ENCODE assay signal across 25 mouse cellular contexts in genomic region chr15:86238076-86238475, GRCm38 (mm10).
"Had no signal": no experiment of that assay in that cellular context is flagged by ENCODE, and none has a peak within 500 bp of the region (broad histone marks: within the 10 kb centered on the region; RNA-seq: fewer than 3 reads in every experiment).

No protein-coding gene starts in this region.

- DNase-seq: gastrocnemius, postnatal 14 days; gastrocnemius, postnatal 36 days; heart, adult 11 months; heart, adult 2 months; heart, postnatal 10 days; heart, postnatal 4 days; kidney, adult 18-20 months; kidney, adult 8-10 months; kidney, postnatal 10 days; kidney, postnatal 25 days; kidney, postnatal 4 days; layer of hippocampus, adult 9-11 months; layer of hippocampus, postnatal 36 days; left cerebral cortex, postnatal 4 days had no signal

- H3K27me3 ChIP-seq: hindbrain, embryonic 12.5 days; intestine, embryonic 15.5 days; limb, embryonic 13.5 days; limb, embryonic 15.5 days; liver, embryonic 12.5 days had no signal

- H3K4me1 ChIP-seq: heart, embryonic 10.5 days; heart, embryonic 12.5 days; hindbrain, embryonic 12.5 days; intestine, embryonic 15.5 days; limb, embryonic 13.5 days; limb, embryonic 15.5 days had no signal

- H3K4me3 ChIP-seq: heart, adult 2 months; heart, embryonic 10.5 days; heart, embryonic 12.5 days; hindbrain, embryonic 10.5 days; hindbrain, embryonic 12.5 days; intestine, embryonic 15.5 days; layer of hippocampus, adult 2 months; limb, embryonic 13.5 days; limb, embryonic 15.5 days; liver, embryonic 12.5 days had no signal

- H3K27ac ChIP-seq: heart, adult 2 months; heart, embryonic 10.5 days; hindbrain, embryonic 10.5 days; hindbrain, embryonic 12.5 days; hindbrain, embryonic 14.5 days; intestine, embryonic 15.5 days; layer of hippocampus, adult 2 months; limb, embryonic 13.5 days; limb, embryonic 15.5 days; liver, embryonic 12.5 days; liver, embryonic 14.5 days had no signal

- H3K9me3 ChIP-seq: heart, embryonic 10.5 days; heart, embryonic 12.5 days; hindbrain, embryonic 10.5 days; hindbrain, embryonic 12.5 days; intestine, embryonic 15.5 days; limb, embryonic 13.5 days; limb, embryonic 15.5 days; liver, embryonic 12.5 days had no signal

- H3K36me3 ChIP-seq: hindbrain, embryonic 12.5 days had no signal

- H3K9ac ChIP-seq: heart, embryonic 12.5 days; hindbrain, embryonic 12.5 days; hindbrain, embryonic 14.5 days; intestine, embryonic 15.5 days; limb, embryonic 13.5 days; limb, embryonic 15.5 days; liver, embryonic 12.5 days; liver, embryonic 14.5 days had no signal

- H3K4me2 ChIP-seq: heart, embryonic 12.5 days; hindbrain, embryonic 12.5 days; hindbrain, embryonic 14.5 days; intestine, embryonic 15.5 days; limb, embryonic 13.5 days; limb, embryonic 15.5 days; liver, embryonic 12.5 days had no signal
